Mouse (Mus musculus) left cerebral cortex, adult 18-20 months (tissue): ENCODE results near the gene Wdr62. TPM values are rescaled to one million over a fixed set of nuclear protein-coding genes. Genes with fewer than 3 reads are reported as not detected.
A peak's percentile ranks its signal among the peaks of the same experiment; 100 is the strongest.
"Not testable (repeated sequence)": the region's sequence is repeated elsewhere in the genome, so short reads cannot be mapped to it uniquely, and the experiment has no call there.

Source experiments
- DNase-seq, 2 experiments: peaks; one replicate each; pipeline ENCODE4 v3.0.0; 2021 to 2022; ENCODE audit warnings: low spot score in 2 of 2, mixed read lengths in 1 of 2
- total RNA-seq, 2 experiments: library from RNA; stranded (reverse); gene quantifications; 2 replicates each; pipeline ENCODE4 v1.2.3; 2021

Gene Wdr62
- total RNA-seq, 2 experiments from 2014 or later, result 1.1 to 1.9 TPM

- no peak for DNase-seq
Measured at GRCm38 (mm10) chr7:30265935-30266334, 14.3 kb downstream of the Wdr62 start.

GRCm38 (mm10) chr7:30265531-30265930, 14.7 kb downstream of the Wdr62 start:
- no peak for DNase-seq

- no peak for DNase-seq
Measured at GRCm38 (mm10) chr7:30265041-30265440, 15.2 kb downstream of the Wdr62 start.

GRCm38 (mm10) chr7:30251956-30252954, 28.0 kb downstream of the Wdr62 start:
- DNase-seq, result no peak

GRCm38 (mm10) chr7:30237374-30237773, 42.8 kb downstream of the Wdr62 start:
- DNase-seq, result not testable (repeated sequence)

GRCm38 (mm10) chr7:30235625-30236024, 44.6 kb downstream of the Wdr62 start, which contains the start of gene Ovol3:
Gene Ovol3, minus strand, starts transcription at chr7:30235725.
- DNase-seq, result no peak

GRCm38 (mm10) chr7:30235091-30235490, 45.1 kb downstream of the Wdr62 start:
- no peak for DNase-seq

- DNase-seq, result no peak
Measured at GRCm38 (mm10) chr7:30234276-30234858, 45.9 kb downstream of the Wdr62 start.

GRCm38 (mm10) chr7:30233387-30233786, 46.8 kb downstream of the Wdr62 start:
- peak in 1 of 2 experiments; percentile 15 for DNase-seq

GRCm38 (mm10) chr7:30232631-30233148, 47.5 kb downstream of the Wdr62 start:
- peak; percentile 29 to 40 for DNase-seq

GRCm38 (mm10) chr7:30231669-30232454, 48.4 kb downstream of the Wdr62 start, which contains the start of the genes Polr2i and Tbcb:
Gene Polr2i, plus strand, starts transcription at chr7:30231948.
Gene Tbcb, minus strand, starts transcription at chr7:30232272.
- peak; percentile 98 to 99 for DNase-seq

GRCm38 (mm10) chr7:30231328-30231668, 48.9 kb downstream of the Wdr62 start:
- DNase-seq, result no peak

- DNase-seq, result no peak
Measured at GRCm38 (mm10) chr7:30224206-30224605, 56.0 kb downstream of the Wdr62 start.

- DNase-seq, result no peak
Measured at GRCm38 (mm10) chr7:30222205-30222604, 58.0 kb downstream of the Wdr62 start.

GRCm38 (mm10) chr7:30221433-30221832, 58.8 kb downstream of the Wdr62 start:
- no peak for DNase-seq

- no peak for DNase-seq
Measured at GRCm38 (mm10) chr7:30220008-30220356, 60.2 kb downstream of the Wdr62 start.

- DNase-seq, result peak; percentile 37 to 54
Measured at GRCm38 (mm10) chr7:30219293-30220007, 60.8 kb downstream of the Wdr62 start.

- DNase-seq, result no peak
Measured at GRCm38 (mm10) chr7:30217277-30217676, 62.9 kb downstream of the Wdr62 start.

GRCm38 (mm10) chr7:30216723-30217151, 63.5 kb downstream of the Wdr62 start:
- peak; percentile 76 to 78 for DNase-seq

GRCm38 (mm10) chr7:30215875-30216274, 64.3 kb downstream of the Wdr62 start:
- no peak for DNase-seq
